Mouse (Mus musculus) right cerebral cortex, adult 2 months (tissue): Measurements from ENCODE around the gene Dcst1.

Experiments
- DNase-seq, 2 experiments: peaks; one replicate each; pipeline ENCODE4 v3.0.0; 2021 to 2022; ENCODE audit warnings: low spot score in 2 of 2

Dcst1 gene

DNA sequence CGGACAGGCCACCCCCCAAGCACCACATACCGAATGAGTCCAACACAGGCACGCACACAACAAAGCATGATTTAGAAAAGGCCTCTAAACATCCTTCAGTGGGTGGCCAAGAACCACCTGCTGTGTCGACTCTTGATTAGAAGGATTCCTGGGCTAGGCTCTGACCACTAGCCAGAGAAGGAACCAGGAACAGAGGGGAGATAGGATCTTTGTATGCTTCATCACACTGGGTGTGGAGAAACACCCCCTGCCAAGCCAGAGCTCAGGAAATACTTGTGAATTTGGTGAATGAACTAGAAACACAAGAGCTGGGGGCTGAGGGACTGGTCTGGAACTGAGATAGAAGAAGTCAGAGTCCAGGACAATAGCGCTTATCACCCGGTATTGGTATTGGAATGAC is 28.5 kb downstream of the Dcst1 start:
- DNase-seq, result no peak

DNA sequence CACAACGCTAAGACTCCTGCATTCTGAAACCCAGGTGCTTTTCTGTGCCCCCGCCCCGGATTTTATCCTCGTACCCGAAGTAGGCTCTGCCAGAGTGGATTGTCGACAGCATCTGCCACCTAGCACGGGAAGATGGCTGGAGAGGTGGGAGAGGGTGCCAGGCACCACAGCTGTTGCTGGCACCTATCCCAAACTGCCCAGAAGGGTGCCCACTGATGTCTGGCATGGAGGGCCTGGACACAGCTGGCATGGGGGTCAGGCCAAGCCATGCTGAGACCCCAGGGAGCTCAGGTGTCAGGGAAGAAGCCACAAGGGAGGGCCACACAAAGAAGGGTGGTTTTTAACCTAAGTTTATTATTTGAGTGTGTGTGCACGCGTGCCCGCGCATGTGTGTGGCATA is 32.0 kb downstream of the Dcst1 start:
- DNase-seq, result no peak

GRCm38 (mm10) chr3:89332476-89332875 is 32.6 kb downstream of the Dcst1 start:
- no peak for DNase-seq

DNA sequence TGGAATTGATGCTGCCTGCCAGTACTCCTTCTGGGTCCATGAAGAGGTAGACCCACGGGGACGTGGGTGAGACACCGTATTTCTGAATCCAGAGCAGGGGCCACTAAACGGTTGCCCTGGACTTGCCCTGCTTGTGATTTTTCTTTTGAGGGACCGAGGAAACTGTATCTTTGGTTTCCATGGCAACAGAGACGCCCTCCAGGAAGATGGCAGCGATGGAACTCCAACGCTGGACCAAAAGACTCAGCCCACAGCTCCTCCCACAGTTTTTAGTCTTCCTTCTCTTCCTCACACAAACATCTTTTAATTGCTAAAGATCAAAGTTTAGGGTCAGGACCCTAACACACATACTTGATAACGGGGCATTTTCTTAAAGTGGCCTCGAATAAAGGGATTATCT is 33.0 kb downstream of the Dcst1 start:
- no peak for DNase-seq

GRCm38 (mm10) chr3:89331561-89331960 is 33.5 kb downstream of the Dcst1 start:
- no peak for DNase-seq

GRCm38 (mm10) chr3:89330948-89331347 is 34.1 kb downstream of the Dcst1 start:
- DNase-seq, result no peak

GRCm38 (mm10) chr3:89330346-89330745 is 34.7 kb downstream of the Dcst1 start:
- DNase-seq, result no peak

GRCm38 (mm10) chr3:89328623-89329022 is 36.4 kb downstream of the Dcst1 start:
- DNase-seq, result no peak

DNA sequence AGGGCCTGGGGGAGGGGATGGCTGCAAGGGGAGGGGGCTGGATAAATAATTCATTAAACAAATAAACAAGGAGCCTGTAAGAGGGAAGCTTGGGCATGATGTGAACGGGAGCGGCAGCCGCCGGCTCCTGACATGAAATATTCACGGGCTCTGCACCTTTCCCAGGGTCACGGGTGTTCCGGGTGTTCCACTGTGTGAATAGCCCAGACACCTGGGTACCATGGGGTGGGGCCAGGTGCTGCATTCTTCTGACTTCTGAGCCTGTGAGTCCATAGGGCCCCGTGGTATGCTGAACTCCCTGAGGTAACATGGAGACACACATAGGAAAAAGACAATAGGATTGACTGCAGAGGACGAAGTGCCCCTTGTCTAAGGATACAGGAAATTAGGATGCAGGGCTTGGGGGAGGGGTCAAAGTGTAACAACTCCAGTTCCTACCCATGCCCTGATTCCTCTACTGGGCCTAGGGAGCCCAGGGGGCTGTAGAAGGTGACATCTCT is 37.6 kb downstream of the Dcst1 start:
- no peak for DNase-seq

GRCm38 (mm10) chr3:89325882-89326281 is 39.2 kb downstream of the Dcst1 start:
- no peak for DNase-seq

DNA sequence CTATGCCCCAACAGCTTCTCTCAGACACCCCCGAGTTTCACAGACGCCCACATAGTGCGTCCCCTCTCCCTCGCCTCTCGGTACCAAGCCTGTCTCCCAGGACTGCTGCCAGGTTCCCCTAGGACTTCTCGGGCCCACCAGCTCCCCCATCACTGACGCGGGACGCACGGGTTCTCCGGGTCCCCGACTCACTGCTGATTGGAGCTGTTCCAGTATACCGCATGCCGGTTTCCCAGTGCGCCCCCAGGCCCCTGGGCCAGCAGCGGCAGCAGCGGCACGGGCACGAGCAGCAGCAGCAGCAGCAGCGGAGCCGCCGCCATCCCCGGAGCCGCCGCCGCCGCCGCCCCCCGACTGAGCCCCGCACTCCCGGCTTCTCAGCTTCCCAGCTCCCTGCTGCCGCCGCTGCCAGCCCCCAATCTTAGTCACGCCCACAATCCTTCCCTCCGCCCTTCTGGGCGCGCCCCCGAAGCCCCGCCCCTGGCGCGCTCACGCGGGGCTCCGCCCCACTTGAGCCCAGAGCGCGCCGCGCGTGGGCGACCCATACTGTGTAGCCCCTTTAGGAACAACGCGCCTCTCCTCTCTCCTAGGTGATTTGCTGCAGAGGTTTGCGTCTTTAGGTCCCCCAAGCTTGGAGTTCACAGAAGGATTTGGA is 42.4 kb downstream of the Dcst1 start, which contains the start of gene Efna3:
Efna3 (minus strand) TSS at position 452 of the 652 bp plus-strand sequence.
- peak; percentile 86 to 88 for DNase-seq

GRCm38 (mm10) chr3:89322131-89322500 is 42.9 kb downstream of the Dcst1 start:
- peak in 1 of 2 experiments; percentile 46 for DNase-seq

DNA sequence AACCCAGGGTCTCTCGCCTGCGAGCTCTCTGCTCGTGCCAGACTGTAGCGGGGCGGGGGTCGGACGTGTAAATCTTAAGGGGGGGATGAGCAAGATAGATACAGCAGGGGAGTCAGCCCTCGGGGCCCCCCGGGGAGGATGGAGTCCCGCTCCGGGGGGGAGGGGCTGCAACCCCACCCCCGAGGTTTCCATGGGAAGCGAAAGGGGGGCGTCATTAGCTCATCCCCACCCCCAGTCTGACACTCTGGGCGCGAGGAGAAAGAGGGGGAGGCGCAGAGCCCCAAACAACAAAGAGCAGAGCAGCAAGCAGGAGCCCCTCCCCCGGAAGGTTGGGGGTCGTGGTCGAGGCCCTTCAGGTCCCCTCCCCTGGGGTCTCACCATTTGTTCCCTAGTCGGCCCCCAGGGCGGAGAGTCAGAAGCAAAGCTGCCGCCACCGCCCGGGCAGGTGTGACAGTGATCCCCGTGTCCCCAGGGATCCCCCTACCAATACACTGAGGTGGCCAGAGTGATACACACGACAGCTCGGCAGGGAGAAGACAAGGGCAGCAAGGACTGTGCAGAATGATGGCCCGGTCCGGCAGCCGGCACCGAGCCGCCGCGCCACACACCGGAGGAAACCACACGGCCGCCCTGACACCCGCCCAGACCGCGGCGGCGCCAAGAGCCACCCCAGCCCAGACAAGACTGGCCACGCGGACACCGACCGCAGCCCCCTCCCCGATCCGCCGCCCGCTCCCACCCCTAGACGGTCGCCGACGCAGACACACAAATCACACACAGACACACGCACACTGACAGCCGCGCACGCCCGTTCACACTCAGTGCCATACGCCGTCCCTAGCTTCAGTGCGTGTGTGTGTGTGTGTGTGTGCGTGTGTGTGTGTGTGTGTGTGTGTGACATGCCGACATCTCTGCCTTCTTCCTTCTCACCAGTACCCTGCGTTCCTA is 43.6 kb downstream of the Dcst1 start:
- DNase-seq, result peak; percentile 39 to 56

GRCm38 (mm10) chr3:89320581-89321182 is 44.4 kb downstream of the Dcst1 start:
- peak; percentile 45 to 55 for DNase-seq

- peak in 1 of 2 experiments; percentile 61 for DNase-seq
Measured at GRCm38 (mm10) chr3:89319591-89320350, 45.3 kb downstream of the Dcst1 start.

- DNase-seq, result no peak
Measured at GRCm38 (mm10) chr3:89318971-89319590, 46.0 kb downstream of the Dcst1 start.

DNA sequence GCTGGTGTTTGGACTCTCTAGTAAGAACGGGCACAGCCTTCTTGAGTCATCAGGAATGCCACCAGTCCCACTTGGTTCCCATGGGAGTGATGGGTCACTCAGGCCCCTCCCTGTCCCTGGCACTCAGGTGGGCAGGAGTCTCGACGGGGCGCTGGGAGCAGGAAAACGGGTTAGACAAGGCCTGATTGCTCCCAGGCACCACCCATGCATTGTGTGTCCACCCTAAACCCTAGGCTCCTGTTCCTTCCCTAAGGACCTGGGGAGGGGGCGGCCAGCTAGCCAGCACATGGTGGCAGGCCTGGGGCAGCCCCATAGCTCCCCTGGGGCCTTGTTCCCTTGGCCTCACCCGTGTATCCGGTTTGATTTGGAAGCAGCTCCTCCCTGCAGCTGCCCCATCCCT is 46.7 kb downstream of the Dcst1 start:
- DNase-seq, result no peak

- DNase-seq, result peak in 1 of 2 experiments; percentile 49
Measured at GRCm38 (mm10) chr3:89317246-89317645, 47.8 kb downstream of the Dcst1 start.

DNA sequence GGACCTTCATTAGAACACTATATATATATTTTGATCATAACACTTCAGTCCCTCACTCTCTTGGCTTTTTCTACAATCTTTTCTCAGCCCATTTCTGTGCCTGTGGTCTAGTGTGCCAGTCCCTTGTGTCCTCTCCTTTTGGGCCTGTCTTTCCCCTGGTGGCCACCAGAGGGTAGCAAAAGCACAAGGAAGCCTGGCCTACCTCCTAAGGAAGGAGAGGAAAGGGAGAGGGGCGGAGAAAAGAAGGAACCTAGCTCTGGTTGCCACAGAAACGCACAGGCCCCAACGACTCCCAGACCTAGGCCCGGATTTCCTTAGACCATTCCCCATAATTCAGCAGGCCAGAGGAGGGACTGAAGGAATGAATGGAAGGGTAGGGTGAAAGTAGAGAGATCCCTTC is 48.2 kb downstream of the Dcst1 start:
- peak; percentile 95 for DNase-seq

DNA sequence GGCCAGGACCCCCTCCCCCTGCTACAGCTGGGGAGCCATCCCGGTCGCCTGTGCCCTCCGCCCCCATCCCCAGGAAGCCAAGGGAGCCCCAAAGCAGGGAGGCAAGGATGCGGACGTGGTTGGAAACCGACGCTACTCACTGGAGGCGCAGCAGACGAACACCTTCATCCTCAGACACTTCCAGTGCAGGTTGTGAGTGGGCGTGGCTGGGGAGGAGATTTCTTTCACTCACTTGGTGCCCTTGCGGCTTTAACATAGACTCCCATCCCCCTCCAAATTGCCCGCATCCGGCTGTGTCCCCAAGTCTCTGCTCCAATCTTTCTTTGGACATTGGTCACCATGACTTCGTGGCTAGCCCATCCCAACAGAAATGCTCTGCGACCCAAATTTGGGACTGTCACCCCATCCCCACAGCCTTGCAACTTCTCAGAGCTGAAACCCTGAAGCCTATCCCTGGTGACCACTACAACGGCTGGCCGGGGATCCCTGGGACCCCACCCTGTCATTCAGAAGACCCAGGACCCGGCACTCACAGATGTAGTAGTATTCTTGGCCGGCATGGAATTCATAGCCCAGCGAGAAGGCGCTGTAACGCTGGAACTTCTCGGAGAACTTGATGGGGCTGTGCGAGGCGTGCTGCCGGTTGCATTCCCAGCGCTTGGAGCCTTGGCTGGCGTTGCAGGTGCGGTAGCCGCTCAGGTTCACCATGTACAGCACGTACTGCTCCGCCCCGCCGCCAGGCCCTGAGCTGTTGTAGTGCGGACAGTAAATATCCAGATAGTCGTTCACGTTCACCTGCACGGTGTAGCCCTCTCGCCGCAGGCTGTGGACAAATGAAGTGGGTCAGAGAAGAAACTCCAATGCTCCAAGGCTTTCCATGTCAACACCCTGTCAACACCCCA is 48.9 kb downstream of the Dcst1 start:
- DNase-seq, result no peak
